Mouse (Mus musculus) cerebellum, adult 11-12 months (tissue): Measurements from ENCODE around the gene Krtap19-2.

Source experiments
- DNase-seq: peaks from one replicate; pipeline ENCODE4 v3.0.0; 2022

Gene Krtap19-2

DNA sequence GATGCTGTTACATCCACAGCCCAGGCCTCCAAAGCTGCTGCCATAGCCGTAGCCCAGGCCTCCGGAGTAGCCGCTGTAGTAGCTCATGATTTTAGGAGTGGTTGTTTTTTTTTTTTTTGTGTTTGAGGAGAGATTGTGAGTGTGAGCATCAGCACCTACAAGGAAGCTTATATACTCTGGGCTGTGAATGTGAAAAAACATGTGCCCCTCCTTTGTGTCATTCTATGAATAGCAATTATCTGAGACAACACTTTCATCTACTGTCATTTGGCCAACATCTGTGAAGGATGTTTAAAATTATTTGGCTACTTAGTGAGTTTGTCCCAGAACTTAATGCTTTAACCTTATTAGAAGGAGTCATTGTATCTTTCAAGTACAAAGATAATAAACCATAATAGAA, at the start of gene Krtap19-2:
TSS of gene Krtap19-2 (minus strand) at position 101 of the 400 bp plus-strand sequence.
- no peak for DNase-seq

DNA sequence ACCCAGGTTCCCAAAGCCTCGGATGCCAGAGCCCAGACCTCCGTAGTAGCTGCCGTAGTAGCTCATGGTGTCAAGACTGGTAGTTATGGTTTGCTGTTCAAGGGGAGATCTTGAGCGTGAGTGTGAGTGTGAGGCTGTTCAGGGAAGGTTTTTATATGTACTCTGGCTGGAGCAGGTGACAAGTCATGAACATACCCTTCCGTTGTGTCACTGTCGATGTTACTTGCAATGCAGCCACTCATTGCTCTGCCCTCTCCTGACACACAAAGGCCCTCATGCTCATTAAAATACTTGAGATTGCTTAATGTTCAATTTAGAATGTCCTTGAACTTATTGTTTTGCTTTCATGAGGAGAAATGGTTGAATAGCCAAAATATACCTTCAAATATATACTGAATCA, 22.3 kb upstream of the Krtap19-2 start, which contains the start of gene Krtap19-5:
TSS of gene Krtap19-5 (minus strand) at position 101 of the 400 bp plus-strand sequence.
- DNase-seq = no peak

DNA sequence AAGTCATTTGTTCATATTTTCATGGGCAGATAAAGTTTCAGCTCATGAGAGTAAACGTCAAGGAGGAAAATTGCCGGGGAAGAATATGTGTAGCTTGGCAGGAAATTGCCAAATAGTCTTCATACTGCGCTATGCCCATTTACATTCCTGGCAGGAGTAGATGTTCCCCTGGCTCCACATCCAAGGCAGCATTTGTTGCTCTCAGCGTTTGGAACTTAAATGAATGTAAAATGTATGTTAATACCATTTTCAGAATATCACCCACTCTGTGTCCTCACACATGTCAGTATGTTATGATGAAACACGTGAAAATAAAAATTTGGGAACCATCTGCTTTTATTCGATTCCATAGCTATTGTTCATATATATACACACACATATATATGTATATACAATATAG, 12.8 kb upstream of the Krtap19-2 start:
- no peak for DNase-seq

DNA sequence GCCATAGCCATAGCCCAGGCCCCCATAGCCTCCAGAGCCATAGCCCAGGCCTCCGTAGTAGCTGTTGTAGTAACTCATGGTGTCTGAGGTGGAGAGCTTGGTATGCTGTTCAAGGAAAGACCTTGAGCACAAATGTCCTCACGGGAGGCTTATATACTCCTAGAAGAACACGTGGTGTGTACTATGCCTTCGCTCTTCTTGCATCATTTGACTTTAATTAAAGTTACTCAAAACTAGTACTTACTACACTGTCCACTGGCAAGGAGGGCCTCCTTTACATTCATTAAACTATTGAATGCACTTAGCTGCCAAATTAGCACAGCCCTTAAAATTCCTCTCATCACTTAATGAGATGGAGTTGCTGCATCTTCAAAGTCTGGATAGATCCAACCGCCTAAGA, 10.9 kb upstream of the Krtap19-2 start, which contains the start of gene Krtap19-4:
TSS of gene Krtap19-4 (minus strand) at position 101 of the 400 bp plus-strand sequence.
- no peak for DNase-seq

DNA sequence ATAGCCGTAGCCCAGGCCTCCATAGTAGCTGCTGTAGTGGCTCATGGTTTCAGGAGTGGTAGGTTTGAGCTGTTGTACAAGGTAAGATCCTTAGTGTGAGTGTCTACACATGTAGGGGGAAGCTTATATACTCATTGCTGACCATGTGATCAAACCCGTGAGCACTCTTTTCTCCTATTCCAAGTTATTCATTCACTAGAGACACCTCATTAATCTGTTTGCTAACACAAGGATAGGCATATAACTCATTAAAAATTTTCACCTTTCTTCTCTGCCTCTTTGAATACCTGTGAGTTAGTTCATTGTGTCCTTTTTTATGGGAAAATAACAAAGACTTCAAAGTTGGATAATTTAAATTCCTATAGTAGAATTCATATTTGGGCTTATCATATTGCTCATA, 3.9 kb upstream of the Krtap19-2 start, which contains the start of gene Krtap19-3:
TSS of gene Krtap19-3 (minus strand) at position 101 of the 400 bp plus-strand sequence.
- DNase-seq = no peak

DNA sequence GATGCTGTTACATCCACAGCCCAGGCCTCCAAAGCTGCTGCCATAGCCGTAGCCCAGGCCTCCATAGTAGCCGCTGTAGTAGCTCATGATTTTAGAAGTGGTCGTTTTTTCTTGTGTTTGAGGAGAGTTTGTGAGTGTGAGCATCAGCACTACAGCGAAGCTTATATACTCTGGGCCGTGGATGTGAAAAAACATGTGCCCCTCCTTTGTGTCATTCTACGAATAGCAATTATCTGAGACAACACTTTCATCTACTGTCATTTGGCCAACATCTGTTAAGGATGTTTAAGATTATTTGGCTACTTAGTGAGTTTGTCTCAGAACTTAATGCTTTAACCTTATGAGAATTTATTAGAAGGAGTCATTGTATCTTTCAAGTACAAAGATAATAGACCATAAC, 4.8 kb downstream of the Krtap19-2 start, which contains the start of gene Krtap19-1:
TSS of gene Krtap19-1 (minus strand) at position 101 of the 400 bp plus-strand sequence.
- DNase-seq = no peak

DNA sequence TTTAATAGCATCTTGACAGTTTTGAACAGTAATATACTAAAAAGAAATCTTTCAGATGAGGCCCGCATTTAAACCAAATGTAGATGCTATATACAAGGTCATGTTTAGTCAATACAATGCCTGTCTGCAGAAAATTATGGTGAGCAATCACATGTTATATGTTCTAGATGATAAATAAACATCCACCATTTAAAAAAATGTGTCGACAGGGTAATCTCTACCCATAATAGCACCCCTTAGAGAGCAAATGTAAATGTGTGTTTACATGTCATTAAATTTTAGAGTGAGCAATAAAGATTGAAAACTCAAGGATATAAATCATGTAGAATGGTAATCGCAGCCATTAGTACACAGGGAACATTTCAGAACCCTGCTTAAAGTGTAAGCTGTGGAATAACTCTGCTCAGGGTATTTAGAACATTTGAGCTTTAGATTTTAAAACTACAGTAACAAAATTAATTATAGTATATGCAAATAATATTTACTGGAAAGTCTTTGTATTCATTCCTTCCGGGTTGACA, 9.1 kb downstream of the Krtap19-2 start:
- no peak for DNase-seq

DNA sequence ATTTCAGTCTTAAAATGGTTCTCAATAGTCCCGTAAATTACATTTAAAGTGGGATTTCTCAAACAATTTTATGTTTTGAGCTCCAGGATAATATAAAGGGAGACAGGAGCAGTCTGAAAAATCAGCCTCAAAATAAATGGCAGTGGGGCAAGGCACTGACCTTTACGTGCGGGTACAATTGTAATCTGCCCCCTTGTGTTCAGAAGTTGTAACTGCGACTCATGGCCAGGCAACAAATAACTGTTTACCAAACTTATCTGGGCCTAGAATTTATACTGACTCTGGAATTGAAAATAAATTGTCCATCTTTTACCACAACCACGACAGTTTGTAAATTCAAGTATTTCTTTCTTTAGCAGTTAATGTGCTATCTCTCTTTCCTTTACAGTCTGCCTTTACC, 22.6 kb downstream of the Krtap19-2 start:
- DNase-seq = no peak

DNA sequence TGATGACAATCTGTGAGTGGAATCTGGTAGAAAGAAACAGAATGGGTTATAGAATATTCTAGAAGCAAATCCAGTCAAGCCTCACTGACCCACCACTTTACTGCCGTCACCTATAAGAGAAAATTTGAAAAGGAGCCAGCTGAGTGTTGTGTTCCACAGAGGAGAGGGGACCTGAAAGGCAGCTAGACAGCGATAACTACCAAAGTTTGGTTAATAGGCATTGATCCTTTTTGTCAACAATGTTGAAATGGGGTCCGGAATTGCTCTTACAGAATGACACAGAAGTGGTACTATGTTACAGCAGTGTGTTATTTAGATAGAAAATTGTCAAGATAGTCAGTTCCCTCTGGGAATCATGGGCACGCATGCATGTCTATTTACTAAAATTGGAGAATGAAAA, 25.5 kb downstream of the Krtap19-2 start:
- no peak for DNase-seq

DNA sequence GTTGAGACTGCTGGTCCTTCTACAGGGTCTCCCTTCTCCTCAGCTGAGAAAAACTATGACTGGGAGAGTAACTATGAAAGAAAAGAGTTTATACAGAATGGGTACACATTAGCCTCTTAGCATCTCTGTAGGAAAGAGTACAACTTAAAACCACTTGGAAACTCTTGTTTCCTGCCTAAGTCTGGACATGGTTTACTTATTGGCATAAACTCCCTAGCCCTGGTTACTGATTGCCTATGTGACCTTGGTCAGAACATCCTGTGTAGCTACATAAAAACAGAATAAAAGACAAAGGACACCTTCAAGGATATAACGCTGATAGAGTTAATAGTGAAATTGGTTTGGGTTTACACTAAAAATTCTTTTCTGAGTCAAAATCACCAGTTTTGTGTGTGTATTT, 26.7 kb downstream of the Krtap19-2 start:
- DNase-seq = no peak

DNA sequence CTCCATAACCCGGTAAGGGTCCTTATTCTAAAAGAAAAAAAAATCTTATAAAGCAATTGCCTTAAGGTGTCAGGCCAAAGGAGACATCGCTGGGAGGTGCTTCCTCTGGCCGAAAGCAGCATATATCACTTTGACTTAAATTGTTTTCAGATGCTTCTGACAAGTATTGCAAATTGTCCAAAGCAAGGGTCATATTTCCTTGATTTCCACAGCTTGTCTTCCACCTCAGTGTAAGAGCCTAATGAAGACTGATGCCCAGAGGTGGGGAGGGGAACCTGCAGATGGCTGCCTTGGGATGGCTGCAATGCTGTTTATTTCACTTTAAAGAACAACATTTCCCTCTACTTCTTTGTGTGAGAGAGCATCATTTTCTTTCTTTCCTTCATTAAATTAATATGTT, 47.1 kb downstream of the Krtap19-2 start:
- DNase-seq = no peak

DNA sequence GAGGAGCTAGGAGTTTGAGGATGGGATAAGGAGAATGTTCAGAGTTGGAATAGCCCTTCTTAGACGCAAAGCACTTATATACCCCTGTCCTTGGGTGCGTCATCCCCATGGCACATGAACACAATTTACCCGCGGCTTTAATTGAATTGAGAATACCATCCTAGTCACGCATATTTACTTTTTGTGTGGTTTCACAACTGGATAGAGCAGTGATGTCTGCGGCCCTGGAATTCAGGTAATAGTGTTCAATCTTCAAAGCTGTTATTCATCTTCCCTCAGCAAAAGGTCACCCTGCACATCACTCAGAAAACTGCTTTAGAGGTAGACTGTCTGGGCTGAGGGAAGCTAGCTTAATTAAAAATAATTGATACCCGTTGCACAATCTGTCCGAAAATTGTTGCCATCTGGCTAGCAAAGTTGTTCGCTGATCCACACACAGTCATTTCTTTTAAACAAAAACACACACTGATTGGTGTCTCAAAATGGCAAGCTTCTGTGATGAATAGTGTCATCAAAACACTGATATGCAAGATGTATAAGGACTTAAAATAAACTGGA, 47.9 kb downstream of the Krtap19-2 start, which contains the start of gene Krtap14:
TSS of gene Krtap14 (minus strand) at position 51 of the 558 bp plus-strand sequence.
- no peak for DNase-seq

DNA sequence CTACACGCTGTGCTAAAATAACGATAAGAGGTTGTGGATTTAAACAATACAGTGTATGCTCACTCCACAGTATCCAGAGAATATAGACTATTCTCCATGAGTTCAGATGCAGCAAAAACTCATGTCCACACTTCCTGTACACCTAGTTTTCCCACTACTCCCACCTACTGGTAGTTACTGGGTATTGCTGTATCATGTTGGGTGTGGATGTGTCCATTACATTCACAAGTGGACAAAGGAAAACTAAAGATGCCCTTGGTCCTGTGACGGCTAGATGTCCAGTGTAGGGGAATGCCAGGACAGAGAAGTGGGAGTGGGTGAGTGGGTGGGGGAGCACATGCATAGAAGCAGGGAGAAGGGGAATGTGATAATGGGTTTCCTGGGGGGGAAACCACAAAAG, 50.3 kb downstream of the Krtap19-2 start:
- DNase-seq = no peak
